Mouse (Mus musculus): ENCODE data around the gene March11. TPM values are rescaled to one million over a fixed set of nuclear protein-coding genes. Genes with fewer than 3 reads are reported as not detected.
A peak's percentile ranks its signal among the peaks of the same experiment; 100 is the strongest.

Gene March11
- total and polyA plus RNA-seq, 2 experiments from 2014 or later, result 5.6 to 6.5 TPM

GRCm38 (mm10) chr15:26292811-26293210 lies 16.0 kb upstream of the March11 start:
- Histone ChIP-seq H3K9ac (replicated peaks; ENCODE audit: low read length, poor library complexity, severe bottlenecking) (no peak overlapping the region), H3K4me2 (ENCODE audit: low read depth, low read length, poor library complexity, severe bottlenecking) (no peak overlapping the region), H3K27ac (ENCODE audit: low read depth, low read length) (no peak overlapping the region), H3K4me3 (ENCODE audit: low read depth, low read length) (no peak overlapping the region), H3K36me3 (ENCODE audit: insufficient read depth, low read length) (no peaks in the 10 kb centered on the region), H3K4me1 (ENCODE audit: insufficient read depth, low read length) (no peaks in the 10 kb centered on the region), H3K27me3 (ENCODE audit: insufficient read depth, low read length) (no peaks in the 10 kb centered on the region), H3K9me3 (ENCODE audit: low read length) (no peaks in the 10 kb centered on the region)
- WGBS, result 68% methylated on average over 2 of the region's 2 CpGs
- ATAC-seq (ENCODE audit: low FRiP score), result no peak
- no peak for DNase-seq (ENCODE audit: low spot score)
- TF ChIP-seq CTCF (IDR thresholded peaks at IDR 0.05), result no peak

GRCm38 (mm10) chr15:26293215-26293614 lies 15.6 kb upstream of the March11 start:
- Histone ChIP-seq H3K27me3 (ENCODE audit: insufficient read depth, low read length) (no peaks in the 10 kb centered on the region), H3K36me3 (ENCODE audit: insufficient read depth, low read length) (no peaks in the 10 kb centered on the region), H3K9me3 (ENCODE audit: low read length) (no peaks in the 10 kb centered on the region), H3K27ac (ENCODE audit: low read depth, low read length) (no peak overlapping the region), H3K9ac (replicated peaks; ENCODE audit: low read length, poor library complexity, severe bottlenecking) (no peak overlapping the region), H3K4me1 (ENCODE audit: insufficient read depth, low read length) (no peaks in the 10 kb centered on the region), H3K4me2 (ENCODE audit: low read depth, low read length, poor library complexity, severe bottlenecking) (no peak overlapping the region), H3K4me3 (ENCODE audit: low read depth, low read length) (no peak overlapping the region)
- no peak for DNase-seq (ENCODE audit: low spot score)
- ATAC-seq (ENCODE audit: low FRiP score), result no peak
- TF ChIP-seq CTCF (IDR thresholded peaks at IDR 0.05), result no peak
- WGBS, result 77% methylated on average over 1 of the region's 1 CpGs

- DNase-seq (ENCODE audit: low spot score), result no peak
- no peak overlapping the region for H3K4me3 ChIP-seq (ENCODE audit: low read depth, low read length)
These were observed 10.2 kb upstream of the March11 start for GRCm38 (mm10) chr15:26298668-26299067.

GRCm38 (mm10) chr15:26309291-26309931 lies 563 bp downstream of the March11 start:
- H3K27ac ChIP-seq (ENCODE audit: low read depth, low read length), result peak overlapping the region; percentile 89
- no peaks in the 10 kb centered on the region for H3K36me3 ChIP-seq (ENCODE audit: insufficient read depth, low read length)
- H3K4me2 ChIP-seq (ENCODE audit: low read depth, low read length, poor library complexity, severe bottlenecking), result peak overlapping the region; percentile 60
- no peak for TF ChIP-seq CTCF (IDR thresholded peaks at IDR 0.05)
- H3K4me1 ChIP-seq (ENCODE audit: insufficient read depth, low read length), result no peaks in the 10 kb centered on the region
- no peaks in the 10 kb centered on the region for H3K27me3 ChIP-seq (ENCODE audit: insufficient read depth, low read length)
- ATAC-seq (ENCODE audit: low FRiP score), result peak; percentile 50
- peak overlapping the region; percentile 79 for H3K9ac ChIP-seq (replicated peaks; ENCODE audit: low read length, poor library complexity, severe bottlenecking)
- DNase-seq (ENCODE audit: low spot score), result peak; percentile 60
- H3K9me3 ChIP-seq (ENCODE audit: low read length), result no peaks in the 10 kb centered on the region
- 0% methylated on average over 58 of the region's 62 CpGs for WGBS
- H3K4me3 ChIP-seq (ENCODE audit: low read depth, low read length), result peak overlapping the region; percentile 67

More at GRCm38 (mm10) chr15:26298668-26299067, 10.2 kb upstream of the March11 start:
- no peak overlapping the region for H3K4me2 ChIP-seq (ENCODE audit: low read depth, low read length, poor library complexity, severe bottlenecking)
- TF ChIP-seq CTCF (IDR thresholded peaks at IDR 0.05), result no peak
- no peaks in the 10 kb centered on the region for H3K9me3 ChIP-seq (ENCODE audit: low read length)
- H3K9ac ChIP-seq (replicated peaks; ENCODE audit: low read length, poor library complexity, severe bottlenecking), result no peak overlapping the region
- no peaks in the 10 kb centered on the region for H3K27me3 ChIP-seq (ENCODE audit: insufficient read depth, low read length)
- no peaks in the 10 kb centered on the region for H3K36me3 ChIP-seq (ENCODE audit: insufficient read depth, low read length)
- H3K4me1 ChIP-seq (ENCODE audit: insufficient read depth, low read length), result no peaks in the 10 kb centered on the region
- no peak overlapping the region for H3K27ac ChIP-seq (ENCODE audit: low read depth, low read length)
- ATAC-seq (ENCODE audit: low FRiP score), result no peak
- WGBS, result 94% methylated on average over 6 of the region's 6 CpGs

- Histone ChIP-seq H3K27me3 (ENCODE audit: insufficient read depth, low read length) (no peaks in the 10 kb centered on the region), H3K4me2 (ENCODE audit: low read depth, low read length, poor library complexity, severe bottlenecking) (no peak overlapping the region), H3K27ac (ENCODE audit: low read depth, low read length) (no peak overlapping the region), H3K36me3 (ENCODE audit: insufficient read depth, low read length) (no peaks in the 10 kb centered on the region), H3K4me1 (ENCODE audit: insufficient read depth, low read length) (no peaks in the 10 kb centered on the region), H3K9ac (replicated peaks; ENCODE audit: low read length, poor library complexity, severe bottlenecking) (no peak overlapping the region), H3K4me3 (ENCODE audit: low read depth, low read length) (no peak overlapping the region), H3K9me3 (ENCODE audit: low read length) (no peaks in the 10 kb centered on the region)
- WGBS, result 78% methylated on average over 2 of the region's 2 CpGs
- TF ChIP-seq CTCF (IDR thresholded peaks at IDR 0.05), result no peak
- no peak for ATAC-seq (ENCODE audit: low FRiP score)
- no peak for DNase-seq (ENCODE audit: low spot score)
These were observed 11.0 kb downstream of the March11 start for GRCm38 (mm10) chr15:26319866-26320265.

- H3K4me3 ChIP-seq (ENCODE audit: low read depth, low read length), result no peak overlapping the region
- H3K9ac ChIP-seq (replicated peaks; ENCODE audit: low read length, poor library complexity, severe bottlenecking), result no peak overlapping the region
- WGBS, result 87% methylated on average over 3 of the region's 3 CpGs
- no peaks in the 10 kb centered on the region for H3K4me1 ChIP-seq (ENCODE audit: insufficient read depth, low read length)
- no peak overlapping the region for H3K4me2 ChIP-seq (ENCODE audit: low read depth, low read length, poor library complexity, severe bottlenecking)
- no peak for DNase-seq (ENCODE audit: low spot score)
- no peaks in the 10 kb centered on the region for H3K27me3 ChIP-seq (ENCODE audit: insufficient read depth, low read length)
- H3K27ac ChIP-seq (ENCODE audit: low read depth, low read length), result no peak overlapping the region
- ATAC-seq (ENCODE audit: low FRiP score), result no peak
- no peaks in the 10 kb centered on the region for H3K9me3 ChIP-seq (ENCODE audit: low read length)
- H3K36me3 ChIP-seq (ENCODE audit: insufficient read depth, low read length), result no peaks in the 10 kb centered on the region
- TF ChIP-seq CTCF (IDR thresholded peaks at IDR 0.05), result no peak
These were observed 11.6 kb downstream of the March11 start for GRCm38 (mm10) chr15:26320402-26320801.
